Mouse (Mus musculus): ENCODE measurements around the gene Frmpd4.

The Frmpd4 gene

DNA sequence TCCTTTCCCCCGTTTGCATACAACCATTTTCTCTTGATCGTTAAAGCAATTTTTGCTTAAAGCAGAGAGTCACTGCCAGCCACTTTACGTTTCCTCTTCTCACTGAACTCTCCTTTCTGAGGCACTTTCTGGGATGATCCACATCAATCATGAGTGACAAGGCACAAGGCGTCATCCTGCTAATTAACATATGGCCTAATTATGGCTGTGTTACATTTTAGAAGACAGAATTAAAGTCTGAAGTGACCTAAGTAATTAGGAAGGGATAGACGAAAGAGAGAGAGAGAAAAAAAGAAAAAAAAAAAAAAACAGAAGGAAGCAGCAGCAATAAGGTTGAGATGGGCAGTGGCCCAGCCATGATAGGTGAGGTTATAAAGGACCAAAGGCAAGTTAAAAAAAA lies at the start of gene Frmpd4:
Frmpd4 (minus strand) TSS at position 101 of the 400 bp plus-strand sequence.
- DNase-seq = no peak

DNA sequence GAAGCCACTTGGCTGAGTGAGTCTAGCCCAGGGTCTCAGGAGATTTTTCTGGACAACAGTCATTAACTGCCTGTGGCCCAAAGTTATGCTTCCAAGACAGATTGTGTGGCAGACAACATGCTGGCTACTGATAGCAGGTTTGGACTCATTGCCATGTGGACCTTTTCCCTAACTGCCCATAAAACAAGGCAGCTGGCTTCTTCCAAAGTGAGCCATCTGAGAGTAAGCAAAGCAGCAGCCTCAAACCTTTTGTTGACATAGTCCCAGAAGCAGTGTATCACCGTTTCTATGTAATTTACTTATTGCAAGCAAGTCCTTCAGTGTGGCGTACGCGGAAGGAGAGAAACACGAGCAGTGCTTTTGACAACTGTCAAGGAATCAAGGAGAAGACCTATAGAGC lies 18.2 kb upstream of the Frmpd4 start:
- DNase-seq = no peak

DNA sequence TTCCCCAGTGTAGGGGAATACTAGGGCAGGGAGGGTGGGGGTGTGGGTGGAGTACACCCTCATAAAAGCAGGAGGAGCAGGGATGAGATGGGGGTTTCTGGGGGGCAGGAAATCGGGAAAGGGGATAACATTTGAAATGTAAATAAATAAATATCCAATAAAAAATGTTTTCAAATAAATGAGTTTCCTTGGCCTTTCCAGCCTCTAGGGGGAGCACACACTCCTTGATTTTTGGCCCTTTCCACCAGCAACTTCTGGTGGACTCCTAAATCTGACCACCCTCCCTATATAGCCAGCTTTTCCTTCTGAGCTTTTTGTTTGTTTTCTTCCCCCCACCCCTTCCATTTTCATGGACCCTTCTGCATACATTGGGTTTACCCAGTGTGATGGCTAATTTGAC lies 7.3 kb upstream of the Frmpd4 start:
- DNase-seq = no peak

DNA sequence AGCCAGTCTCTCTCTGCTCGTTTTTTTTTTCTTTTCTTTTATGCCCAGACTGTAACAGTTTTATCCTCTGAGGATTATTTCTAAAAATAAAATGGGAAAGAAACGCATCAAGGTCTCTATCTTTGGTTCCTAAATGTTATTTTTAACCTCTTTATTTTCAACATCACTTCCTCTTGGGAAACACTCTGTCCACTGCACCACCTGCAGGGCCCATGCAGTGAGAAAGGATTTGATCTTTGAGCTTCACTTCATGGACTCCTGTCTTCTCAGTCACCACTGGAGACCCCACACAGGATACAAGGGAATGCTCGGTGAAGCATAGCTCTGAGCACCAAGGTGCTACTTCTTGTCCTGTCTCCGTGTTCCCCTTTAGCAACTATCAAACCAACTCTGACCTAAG lies 5.2 kb downstream of the Frmpd4 start:
- no peak for DNase-seq

DNA sequence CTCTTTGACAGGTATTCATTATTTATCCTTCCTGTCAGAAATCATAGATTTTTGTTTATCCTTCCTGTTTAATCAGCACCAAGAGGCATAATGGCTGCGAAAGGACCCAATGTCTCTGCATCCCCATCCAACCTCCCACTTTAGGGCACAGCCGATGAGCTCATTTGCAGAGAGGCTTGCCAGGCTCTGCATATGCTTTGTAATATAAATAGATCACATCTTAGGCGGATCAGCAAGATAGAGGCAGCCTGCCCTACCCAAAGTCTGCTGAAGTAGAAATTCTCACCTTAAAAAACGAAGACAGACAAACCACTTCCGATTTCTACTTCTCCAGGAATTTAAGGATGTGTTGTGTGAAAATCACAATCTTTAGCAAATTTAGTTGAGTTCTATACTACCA lies 7.8 kb downstream of the Frmpd4 start:
- no peak for DNase-seq

DNA sequence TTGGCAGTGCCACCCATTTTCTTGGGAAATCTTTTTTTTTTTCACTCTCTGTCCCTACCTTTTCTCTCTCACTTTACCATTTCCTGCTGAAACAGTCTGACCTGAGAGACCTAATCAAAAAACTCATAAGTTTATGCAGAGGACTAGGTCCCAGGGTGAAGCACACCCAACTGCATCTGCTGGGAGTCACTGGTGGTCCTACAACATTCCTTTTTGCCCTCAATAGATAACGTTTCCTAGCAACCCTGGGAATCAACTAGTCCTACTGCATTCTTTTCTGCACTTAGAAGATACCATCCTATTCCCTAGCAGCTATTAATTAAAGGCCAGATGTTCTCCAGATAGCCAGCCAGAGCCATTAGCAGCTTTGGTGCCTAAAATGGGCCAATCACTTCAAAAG lies 71.8 kb downstream of the Frmpd4 start:
- DNase-seq = no peak

DNA sequence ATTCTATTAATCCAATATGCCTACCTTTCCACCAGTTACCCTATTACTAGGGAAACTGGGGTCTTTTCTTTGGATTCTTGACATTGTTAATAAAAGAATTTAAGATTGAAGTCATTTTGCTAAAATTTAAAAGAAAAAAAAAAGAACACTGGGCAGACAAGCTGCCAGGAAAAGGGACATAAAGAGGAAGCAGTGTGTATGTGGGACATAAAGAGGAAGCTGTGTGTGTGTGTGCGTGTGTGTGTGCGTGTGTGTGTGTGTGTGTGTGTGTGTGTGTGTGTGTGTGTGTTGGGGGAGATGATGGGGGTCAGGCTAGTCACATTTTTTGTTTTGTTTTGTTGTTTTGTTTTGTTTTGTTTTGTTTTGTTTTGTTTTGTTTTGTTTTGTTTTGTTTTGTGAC lies 121.8 kb downstream of the Frmpd4 start:
- DNase-seq = no peak

DNA sequence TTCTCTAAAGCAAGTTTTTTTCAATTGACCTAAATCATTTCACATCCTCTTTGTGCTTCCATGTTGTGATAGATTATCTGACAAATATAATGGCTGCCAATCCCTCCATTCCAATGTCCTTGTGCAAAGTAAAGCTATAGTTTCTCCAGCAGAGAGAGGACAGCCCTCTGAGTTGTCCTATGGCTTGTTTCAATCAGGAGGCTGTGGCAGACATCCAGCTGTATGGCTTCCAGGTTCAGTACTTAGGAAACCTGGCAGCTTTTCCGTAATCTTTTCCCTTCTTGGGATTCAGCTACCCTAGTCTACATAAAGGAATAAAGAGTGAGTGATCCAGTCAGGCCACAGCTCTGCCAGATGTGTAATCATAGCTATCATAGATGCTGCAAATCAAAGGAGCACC lies 145.8 kb downstream of the Frmpd4 start:
- no peak for DNase-seq

DNA sequence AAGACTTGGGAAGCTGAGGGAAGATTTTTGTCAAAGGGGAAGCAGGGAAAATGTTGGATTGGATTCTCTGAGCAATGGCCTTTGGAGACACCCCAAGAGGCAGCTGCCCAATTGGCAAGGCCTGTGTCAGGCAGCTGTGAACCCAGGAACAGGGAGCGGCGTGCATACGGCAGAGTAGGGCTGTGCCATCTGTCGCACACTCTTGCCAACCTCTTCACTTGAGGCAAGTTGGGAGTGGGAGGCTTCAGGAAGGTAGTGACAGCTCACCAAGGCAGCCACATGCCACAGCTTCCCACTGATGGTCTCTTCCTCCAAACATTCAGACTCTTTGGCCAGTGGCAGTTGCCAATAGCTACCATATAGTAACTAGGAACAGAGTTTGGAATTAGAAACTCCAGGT lies 147.2 kb downstream of the Frmpd4 start:
- no peak for DNase-seq

DNA sequence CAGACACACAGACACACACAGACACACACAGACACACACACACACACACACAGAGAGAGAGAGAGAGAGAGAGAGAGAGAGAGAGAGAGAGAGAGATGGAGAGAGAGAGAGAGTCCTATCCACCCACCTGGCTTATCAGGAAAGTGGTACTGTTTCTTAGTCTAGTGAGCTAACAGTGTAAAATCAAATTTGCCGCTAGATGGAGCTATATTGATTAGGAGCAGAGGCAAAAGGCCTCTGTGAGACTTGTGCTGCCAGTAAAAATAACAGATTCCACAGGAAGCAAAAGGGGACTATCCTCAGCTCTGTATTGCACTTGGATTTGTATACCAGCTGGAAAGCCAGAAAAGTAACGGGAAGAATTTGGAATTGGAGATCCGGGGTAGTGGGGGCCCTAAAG lies 161.6 kb downstream of the Frmpd4 start:
- DNase-seq = no peak

DNA sequence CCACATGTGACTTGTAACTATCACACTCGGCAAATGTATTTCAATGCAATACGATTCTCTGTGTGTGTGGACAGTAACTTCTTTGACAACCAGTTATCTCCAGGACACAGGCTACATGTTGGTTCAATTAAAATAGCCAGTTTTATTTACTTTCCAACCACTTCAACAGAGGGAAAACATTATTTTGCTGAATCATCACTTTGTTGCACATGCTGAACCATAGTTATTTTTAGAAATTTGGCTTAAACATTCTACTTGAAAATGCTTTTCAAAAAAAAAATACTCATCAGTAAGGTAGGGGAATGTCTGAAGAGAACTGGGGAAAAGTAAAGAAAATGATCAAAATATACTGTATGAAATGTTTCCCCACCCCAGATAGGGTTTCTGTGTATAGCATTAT lies 173.5 kb downstream of the Frmpd4 start:
- no peak for DNase-seq

DNA sequence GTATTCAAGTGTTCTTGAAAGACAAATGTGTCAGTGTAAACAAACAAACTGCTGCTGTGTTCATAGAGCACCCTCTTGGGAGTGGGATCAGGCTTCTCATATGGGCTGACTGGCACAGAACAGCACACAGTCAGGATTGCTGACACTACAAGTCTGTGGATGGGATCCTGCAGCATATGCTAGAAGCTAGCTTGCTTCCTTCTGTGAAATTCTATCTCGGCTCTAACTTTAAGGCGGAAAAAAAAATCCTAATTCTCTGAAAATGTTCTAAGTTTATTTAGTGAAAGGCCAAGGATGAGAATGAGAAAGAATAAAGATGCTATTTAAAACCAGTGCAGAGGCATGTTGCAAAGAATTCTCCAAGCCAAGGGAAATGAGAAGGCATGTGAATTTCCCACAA lies 226.6 kb downstream of the Frmpd4 start:
- no peak for DNase-seq

DNA sequence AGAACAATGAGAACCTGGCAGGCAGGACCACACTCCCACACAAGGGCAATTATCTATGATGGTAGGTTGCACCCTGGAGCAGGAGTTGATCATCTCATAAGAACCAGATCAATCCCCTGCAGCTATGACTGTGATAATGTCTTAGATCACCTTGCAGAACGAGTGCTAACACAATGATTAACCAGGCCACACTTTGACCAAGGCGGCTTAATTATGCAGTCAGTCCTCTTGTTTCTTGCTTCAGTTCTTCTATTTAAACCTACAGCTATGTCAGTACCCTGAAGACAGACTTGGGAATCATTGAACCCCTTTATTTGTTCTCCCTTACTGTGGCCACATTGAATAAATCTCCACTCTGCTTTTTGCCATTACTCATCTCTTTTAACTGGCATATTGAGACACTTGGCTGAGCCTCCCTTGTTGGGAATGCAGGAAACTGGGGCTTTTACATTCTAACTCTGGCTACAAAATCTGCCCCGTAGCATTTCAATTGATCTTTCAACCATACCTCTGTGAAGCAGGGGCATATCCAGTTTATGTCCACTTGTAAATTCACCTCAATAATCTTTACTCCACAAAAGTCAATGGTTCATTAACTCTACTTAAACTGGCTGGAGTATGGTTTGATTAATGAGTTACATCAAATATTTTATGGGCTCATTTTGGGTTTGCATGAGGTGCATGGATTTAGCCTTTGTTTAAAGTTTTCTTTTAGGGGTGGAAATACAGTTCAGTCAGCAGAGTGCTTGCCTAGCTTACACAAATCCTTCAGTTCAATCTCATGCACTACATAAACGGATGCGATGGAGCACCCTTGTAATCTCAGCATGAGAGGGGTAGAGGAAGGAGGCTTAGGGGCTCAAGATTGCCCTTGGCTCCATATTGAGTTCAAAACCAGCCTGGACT lies 227.5 kb downstream of the Frmpd4 start:
- no peak for DNase-seq

DNA sequence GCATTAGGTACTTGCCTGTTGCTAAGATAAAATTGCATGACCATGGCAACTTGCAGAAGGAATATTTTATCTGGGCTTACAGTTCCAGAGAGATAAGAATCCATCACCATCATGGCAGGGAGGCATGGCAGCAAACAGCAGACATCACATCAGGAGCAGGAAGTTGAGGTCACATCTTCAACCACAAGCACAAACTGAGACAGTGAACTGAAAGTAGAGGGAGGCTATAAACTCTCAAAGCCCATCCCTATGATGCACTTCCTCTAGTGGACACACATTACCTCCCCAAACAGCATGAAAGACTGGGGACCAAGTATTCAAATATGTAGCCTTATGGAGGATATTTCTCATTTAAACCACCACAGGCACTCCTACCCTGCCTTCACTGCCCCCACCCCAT lies 238.8 kb downstream of the Frmpd4 start:
- no peak for DNase-seq

DNA sequence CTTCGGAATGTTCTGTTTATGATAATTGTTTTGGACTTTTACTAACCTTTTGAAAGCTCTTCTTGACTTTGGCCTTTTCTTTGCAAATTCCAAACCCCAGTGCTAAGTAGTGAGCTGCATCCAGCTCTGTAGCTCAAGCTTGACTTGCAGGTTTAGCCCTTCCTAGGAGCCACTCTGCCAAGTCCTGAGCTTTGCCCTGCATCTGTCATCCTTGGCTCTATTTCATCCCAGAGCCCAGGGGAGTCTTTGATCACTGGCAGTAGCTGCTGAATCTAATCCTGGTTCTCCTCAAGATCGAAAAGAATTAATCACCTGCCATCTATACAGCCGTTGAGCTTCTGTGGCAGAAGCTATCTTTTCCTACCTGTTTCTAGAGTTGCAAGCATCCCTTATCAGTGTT lies 251.9 kb downstream of the Frmpd4 start:
- no peak for DNase-seq

DNA sequence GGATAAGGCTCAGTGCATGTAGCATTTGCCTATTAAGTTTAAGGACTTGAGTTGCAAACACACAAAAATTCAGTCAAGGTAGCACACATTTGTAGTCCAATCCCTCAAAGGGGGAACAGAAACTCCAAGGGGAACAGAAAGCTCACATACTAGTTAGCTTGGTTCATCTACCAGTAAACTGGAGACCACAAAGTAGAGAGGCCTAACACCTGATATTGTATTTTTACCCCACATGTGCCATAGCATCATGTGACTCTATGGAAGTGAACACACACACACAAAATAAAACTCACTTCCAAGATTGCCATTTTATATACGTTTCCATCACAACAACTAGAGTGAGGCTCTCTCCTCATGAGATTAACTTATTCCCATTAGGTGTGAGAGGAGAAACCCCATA lies 264.9 kb downstream of the Frmpd4 start:
- no peak for DNase-seq

DNA sequence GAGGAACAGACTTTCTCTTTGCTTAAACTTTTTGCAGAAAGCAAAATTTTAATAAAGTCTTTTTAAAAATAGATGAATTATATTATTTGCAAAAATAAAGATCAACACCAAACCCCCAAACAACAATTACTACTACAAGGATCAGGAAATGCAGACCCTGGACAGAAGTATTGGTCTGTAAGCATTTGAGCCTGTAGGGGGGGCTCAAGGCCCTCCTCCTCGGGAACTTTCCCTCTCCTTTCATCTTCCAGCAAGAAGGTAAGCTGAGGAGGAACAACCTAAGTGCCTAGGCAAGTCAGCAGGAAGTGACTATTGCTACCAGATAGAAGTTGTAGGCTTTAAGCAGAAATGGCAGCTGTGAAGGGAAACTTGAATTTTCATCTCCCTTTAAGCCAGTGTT lies 266.9 kb downstream of the Frmpd4 start:
- no peak for DNase-seq

DNA sequence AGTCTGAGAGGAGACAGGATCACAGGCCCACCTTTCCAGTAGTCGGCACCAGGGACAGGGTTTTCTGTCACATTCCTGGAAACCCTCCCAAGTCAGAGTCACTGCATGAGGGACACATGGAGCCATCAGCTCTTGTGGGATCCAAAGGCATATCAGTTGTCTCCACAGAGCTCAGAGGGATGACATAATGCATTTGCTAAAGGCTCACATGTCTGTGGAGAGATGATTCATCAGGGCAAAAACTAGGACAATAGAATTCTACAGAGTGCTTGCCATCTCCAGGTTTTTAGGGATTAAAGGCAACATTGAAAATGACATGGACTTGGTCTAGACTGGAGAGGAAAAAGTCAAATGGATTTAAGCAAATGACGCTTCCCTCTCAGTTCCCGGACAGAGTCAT lies 284.5 kb downstream of the Frmpd4 start:
- DNase-seq = no peak

DNA sequence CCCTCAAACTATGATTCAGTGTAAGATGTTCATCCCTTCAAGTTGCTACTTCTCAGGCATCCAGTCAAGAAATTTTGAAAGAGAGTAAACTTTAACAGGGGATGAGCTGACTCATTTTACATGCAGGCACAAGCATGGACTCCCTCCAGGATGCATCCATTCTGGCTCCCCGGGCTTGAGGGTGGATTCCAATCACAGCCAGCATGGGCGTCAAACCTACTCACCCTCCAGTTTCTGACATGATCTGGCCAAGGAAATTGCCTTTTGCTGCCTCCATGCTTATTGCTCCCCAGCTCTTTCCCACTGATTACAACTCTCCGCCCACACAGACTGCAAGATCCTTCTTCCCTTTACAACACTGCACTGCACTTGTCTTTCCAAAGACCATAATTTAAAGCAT lies 370.0 kb downstream of the Frmpd4 start:
- no peak for DNase-seq

DNA sequence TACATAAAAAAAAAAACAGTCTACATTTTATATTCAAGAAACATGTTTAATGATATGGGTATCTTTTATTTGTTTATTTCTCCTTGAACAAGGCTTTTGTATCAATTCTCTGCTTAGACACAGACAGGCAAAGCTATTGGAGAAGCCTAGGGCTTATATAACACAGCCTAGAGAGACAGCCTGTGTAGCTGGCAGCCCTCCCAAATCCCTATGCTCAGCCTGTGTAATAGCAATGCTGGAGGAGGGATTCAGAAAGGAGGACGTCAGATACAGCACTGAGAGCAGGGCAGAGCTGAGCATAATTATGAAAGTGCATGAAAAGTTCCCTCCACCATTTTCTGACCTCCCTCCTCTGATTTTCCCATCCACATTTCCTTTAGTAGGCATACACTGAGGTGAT lies 385.1 kb downstream of the Frmpd4 start:
- DNase-seq = no peak

DNA sequence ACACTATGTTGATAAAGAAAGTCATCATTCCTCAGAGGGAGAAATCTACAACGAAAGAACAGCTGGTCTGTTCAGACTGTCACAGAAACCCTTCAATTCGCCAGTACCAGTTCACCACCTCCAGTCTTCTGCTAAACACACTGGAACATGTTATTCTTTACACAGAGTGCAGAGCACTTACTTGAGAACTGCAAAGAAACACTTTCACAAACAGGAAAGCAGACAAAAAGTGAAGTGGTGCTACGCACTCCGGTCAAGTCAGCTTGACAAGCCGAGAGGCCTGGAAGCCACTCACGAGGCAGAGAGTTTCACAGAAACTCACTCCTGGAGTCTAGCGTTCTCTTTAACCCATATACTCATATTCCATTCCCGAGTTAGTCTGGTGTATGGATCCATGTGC lies 387.5 kb downstream of the Frmpd4 start:
- DNase-seq = no peak

DNA sequence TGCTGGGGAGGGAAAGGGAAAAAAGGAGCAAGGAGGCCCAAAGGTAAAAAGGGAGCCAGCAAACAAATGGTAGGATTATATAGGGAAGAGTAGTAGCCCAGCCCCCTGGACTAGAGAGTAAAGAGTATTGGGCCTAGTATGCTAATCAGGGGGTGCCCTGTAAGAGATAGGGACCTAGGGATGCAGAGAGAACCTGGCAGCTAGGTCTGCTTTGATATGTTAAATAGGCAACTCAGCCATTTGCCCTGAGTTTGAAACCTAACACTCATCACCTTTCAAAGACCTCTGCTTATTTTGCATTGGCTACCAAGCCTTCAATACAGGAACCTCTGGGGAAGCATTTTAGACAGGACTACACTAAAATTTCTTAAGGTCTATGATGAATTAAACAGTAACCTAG lies 414.0 kb downstream of the Frmpd4 start:
- no peak for DNase-seq

DNA sequence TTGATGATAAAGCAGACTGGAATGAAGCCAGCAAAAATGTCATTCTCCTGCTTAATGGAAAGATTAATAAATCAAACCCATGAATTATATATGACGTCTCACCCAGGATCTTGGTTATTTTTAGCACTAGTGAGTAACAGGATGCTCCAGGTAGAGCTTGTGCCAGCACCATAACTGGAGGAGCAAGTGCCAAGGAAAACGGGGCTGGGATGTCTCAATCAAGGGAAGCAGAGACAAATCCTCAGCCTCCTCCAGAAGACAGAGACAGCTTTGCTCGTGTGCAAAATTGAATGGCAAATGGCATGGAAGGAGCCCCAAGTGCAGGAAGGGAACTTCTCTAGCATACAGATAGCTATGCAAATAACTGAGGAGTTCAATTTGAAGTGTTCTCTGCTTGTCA lies 418.2 kb downstream of the Frmpd4 start:
- DNase-seq = no peak

DNA sequence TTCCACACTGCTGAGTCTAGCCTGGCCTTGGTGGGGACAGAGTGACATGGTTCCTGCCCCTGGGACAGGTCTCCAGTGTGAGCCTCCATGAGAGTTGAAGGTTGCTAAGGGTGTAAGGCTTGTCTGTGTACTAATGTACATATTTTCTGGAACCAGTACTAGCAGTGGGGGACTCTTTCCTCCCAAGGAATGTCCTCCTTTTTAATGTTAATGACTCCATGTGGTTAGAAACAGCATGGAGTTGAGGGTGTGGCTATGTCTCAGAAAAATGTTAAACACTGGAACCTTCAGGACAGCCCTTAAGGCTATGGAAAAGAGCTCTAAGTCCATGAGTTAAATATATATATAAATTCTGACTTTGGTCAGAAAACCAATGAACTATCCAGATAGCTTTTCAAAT lies 436.0 kb downstream of the Frmpd4 start:
- no peak for DNase-seq

DNA sequence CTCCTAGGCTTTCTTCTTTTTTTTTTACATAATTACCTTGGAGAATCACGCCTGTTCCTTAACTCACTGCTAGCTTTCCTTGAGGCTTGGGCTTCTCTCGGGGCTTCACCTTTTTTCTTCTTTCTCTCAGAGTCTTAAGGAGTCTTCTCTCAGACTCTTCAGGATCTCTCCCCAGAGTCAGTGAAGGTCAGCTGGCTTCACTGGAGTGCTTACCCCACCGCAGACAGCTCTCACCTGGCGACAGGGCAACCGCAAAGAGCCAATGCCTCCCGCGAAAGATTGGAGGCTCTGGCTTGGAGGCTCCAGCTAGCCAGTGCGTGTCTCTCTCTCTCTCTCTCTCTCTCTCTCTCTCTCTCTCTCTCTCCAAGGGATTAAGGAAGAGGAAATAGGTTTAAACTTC lies 453.0 kb downstream of the Frmpd4 start:
- no peak for DNase-seq
